8 mouse cellular contexts compared by ENCODE assay signal in the genomic region with DNA sequence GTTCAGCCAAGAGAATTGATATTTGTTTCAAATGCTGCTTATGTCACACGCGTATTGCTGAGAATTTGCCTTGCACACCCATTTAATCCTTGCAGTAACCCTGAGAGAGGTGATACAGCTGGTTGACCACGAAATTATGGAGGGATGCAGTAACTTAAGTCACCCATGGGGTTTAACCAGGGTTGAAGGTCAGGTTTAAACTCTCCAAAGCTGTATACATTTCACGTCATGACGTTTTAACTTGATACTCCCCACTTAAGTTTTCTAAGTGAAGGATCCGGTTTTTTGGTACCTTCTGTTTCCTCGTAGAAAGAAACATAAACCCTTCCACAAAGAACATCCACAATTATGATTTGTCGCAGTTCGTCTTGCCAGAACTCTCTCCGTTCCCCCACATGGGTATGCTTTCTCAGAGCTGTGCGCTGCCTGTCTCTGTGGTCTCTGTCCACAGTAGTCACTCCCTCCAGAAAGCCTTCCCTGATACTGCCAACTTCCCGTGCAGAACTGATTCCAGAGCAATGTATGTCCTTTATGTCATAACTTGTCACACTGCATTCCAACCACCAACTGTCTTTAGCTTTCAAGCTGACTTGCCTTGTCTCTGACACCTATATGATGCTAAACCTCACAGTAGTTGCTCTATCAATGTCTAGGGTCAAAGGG. TPM values are rescaled to one million over a fixed set of nuclear protein-coding genes. Genes with fewer than 3 reads are reported as not detected.
DNase-seq lines count a peak whose midpoint lies in the region; ATAC-seq and TF ChIP-seq lines count a peak whose summit lies in the region.

No protein-coding gene starts in this region.

- peak overlapping the region; percentile 97 for H3K27ac ChIP-seq in forebrain, embryonic 10.5 days
- H3K27ac ChIP-seq in limb, embryonic 15.5 days, result peak overlapping the region; percentile 98
- peak overlapping the region; percentile 89 for H3K27ac ChIP-seq in olfactory bulb, adult 2 months (ENCODE audit: insufficient read depth, low read depth, low read length)

- peaks cover 17% of the 10 kb centered on the region for H3K27me3 ChIP-seq in forebrain, embryonic 10.5 days (ENCODE audit: poor library complexity, severe bottlenecking)
- no peaks in the 10 kb centered on the region for H3K27me3 ChIP-seq in limb, embryonic 15.5 days

- H3K9me3 ChIP-seq in forebrain, embryonic 10.5 days, result no peaks in the 10 kb centered on the region
- no peaks in the 10 kb centered on the region for H3K9me3 ChIP-seq in limb, embryonic 15.5 days

- peak overlapping the region; percentile 47 for H3K9ac ChIP-seq in limb, embryonic 15.5 days

- peak; percentile 22 for DNase-seq in embryo, embryonic 9.5 days (ENCODE audit: extremely low spot score)
- no peak for DNase-seq in embryo, embryonic 10.5 days (ENCODE audit: low spot score)
- peak; percentile 26 for DNase-seq in CD4-positive, CD25-positive, alpha-beta regulatory T cell, adult 2 months (ENCODE audit: low read depth, low spot score)
- DNase-seq in forebrain, embryonic 10.5 days (ENCODE audit: extremely low spot score, low spot score), result no peak
- DNase-seq in thymus, postnatal 4 days, result no peak
- DNase-seq in kidney, postnatal 10 days, result no peak

- WGBS in forebrain, embryonic 10.5 days, result 6% methylated on average over 12 of the region's 12 CpGs
- WGBS in limb, embryonic 15.5 days, result 2% methylated on average over 12 of the region's 12 CpGs
- 4% methylated on average over 12 of the region's 12 CpGs for WGBS in olfactory bulb, adult 2 months

- peak overlapping the region; percentile 96 for H3K4me3 ChIP-seq in forebrain, embryonic 10.5 days
- H3K4me3 ChIP-seq in limb, embryonic 15.5 days, result peak overlapping the region; percentile 94
- peak overlapping the region; percentile 95 for H3K4me3 ChIP-seq in olfactory bulb, adult 2 months (ENCODE audit: insufficient read depth, low read depth, low read length)

- H3K4me2 ChIP-seq in limb, embryonic 15.5 days, result peak overlapping the region; percentile 91

- ATAC-seq in limb, embryonic 15.5 days (ENCODE audit: insufficient number of reproducible peaks, low FRiP score, low TSS enrichment, low read depth), result 0 out of 2 replicates have a peak, but pooled peaks have one; percentile 15

- no peak for TF ChIP-seq CTCF in olfactory bulb, adult 2 months (IDR thresholded peaks at IDR 0.05; ENCODE audit: insufficient read depth, low read depth, low read length)

- TF ChIP-seq POLR2A in olfactory bulb, adult 2 months (IDR thresholded peaks at IDR 0.05; ENCODE audit: insufficient read depth, low read depth, low read length), result no peak

- peaks cover 42% of the 10 kb centered on the region for H3K4me1 ChIP-seq in forebrain, embryonic 10.5 days
- peaks cover 20% of the 10 kb centered on the region for H3K4me1 ChIP-seq in limb, embryonic 15.5 days
- peaks cover 5% of the 10 kb centered on the region; the same call in 1 of the 2 replicates for H3K4me1 ChIP-seq in olfactory bulb, adult 2 months (ENCODE audit: control insufficient read depth, insufficient read depth, low read length)

- H3K36me3 ChIP-seq in forebrain, embryonic 10.5 days (replicated peaks), result 0 out of 2 replicates have a peak, but pooled peaks cover 1% of the 10 kb centered on the region
- H3K36me3 ChIP-seq in limb, embryonic 15.5 days, result no peaks in the 10 kb centered on the region

RNA-seq across cellular contexts. Expression of a gene that starts 0.6 kb away (rescaled TPM):
- 11.5 and 12.9 TPM in 2 replicates for polyA plus RNA-seq in forebrain, embryonic 10.5 days (2016; fragmentation: Nextera tagmentation; extraction: Ambion mirVana)
- polyA plus RNA-seq in limb, embryonic 15.5 days (2015; fragmentation: Nextera tagmentation; extraction: Ambion mirVana), result 9.4 and 11.0 TPM in 2 replicates
- not detected in 2 replicates for polyA plus RNA-seq in olfactory bulb, adult 2 months (2012; ENCODE audit: insufficient read depth, insufficient read length, low replicate concordance, missing spikeins)

Comparison
In these comparisons a context has a peak if more than half of its experiments do, and no peak if none do; other contexts are left out.
1. DNase-seq: peak in embryo, embryonic 9.5 days (single experiment) and CD4-positive, CD25-positive, alpha-beta regulatory T cell, adult 2 months (single experiment); none in embryo, embryonic 10.5 days (single experiment), forebrain, embryonic 10.5 days (single experiment), thymus, postnatal 4 days (single experiment) and kidney, postnatal 10 days (single experiment).
2. Peak in every context shown above with its lines, with median percentiles within 50 percentile points of each other: H3K27ac ChIP-seq and H3K4me3 ChIP-seq.